Mouse (Mus musculus) G1E (cell line): ENCODE measurements around the gene Cux1.

ENCODE experiments used
- CTCF ChIP-seq: IDR thresholded peaks from 2 replicates; pipeline ENCODE4 v1.5.1; 2012; ENCODE audit warnings: low read depth, low read length, inconsistent platforms, mixed read lengths
- GATA1 ChIP-seq: IDR thresholded peaks from 2 replicates; pipeline ENCODE4 v1.6.1; 2012; ENCODE audit warnings: borderline replicate concordance, low read length, inconsistent platforms, mixed read lengths
- GATA2 ChIP-seq: IDR thresholded peaks from 2 replicates; pipeline ENCODE4 v1.6.1; 2012; ENCODE audit warnings: low read depth, low read length, inconsistent platforms, borderline replicate concordance
- POLR2AphosphoS5 ChIP-seq: IDR thresholded peaks from 2 replicates; pipeline ENCODE4 v1.6.1; 2012; ENCODE audit warnings: low read depth, low read length, inconsistent platforms; ENCODE audit not compliant: insufficient replicate concordance
- TAL1 ChIP-seq: conservative IDR thresholded peaks from 2 replicates; pipeline ENCODE4 v1.6.1; 2012; ENCODE audit warnings: low read depth, low read length, inconsistent platforms, mixed read lengths

GRCm38 (mm10) chr5:136568026-136568765 is 906 bp upstream of the Cux1 start:
- TF ChIP-seq TAL1 (no peak), CTCF (no peak), GATA1 (no peak), GATA2 (no peak), POLR2AphosphoS5 (no peak)
